Mouse (Mus musculus): ENCODE measurements at regions not wholly inside any gene's neighbourhood (a gene's known extent, or its start where the extent isn't known, plus 50 kb on each side); places are given as distances from the start of the nearest gene placed in this dataset.
A peak's percentile ranks its signal among the peaks of the same experiment; 100 is the strongest.

- DNase-seq (ENCODE audit: low spot score in 2 of 2): no peak
- intact Hi-C loops (cut with DNase I): loop anchor here (2.0 kb wide), 1 partner anchor 464 kb away; no protein-coding TSS in a partner anchor
These were observed 241.1 kb upstream of the Cxcr4 start for GRCm38 (mm10) chr1:128833096-128833715.

- intact Hi-C loops (cut with DNase I): loop anchor here (2.0 kb wide), 1 partner anchor 464 kb away; no protein-coding TSS in a partner anchor
- peak; percentile 59 for DNase-seq (ENCODE audit: low spot score in 2 of 2)
These were observed 240.2 kb upstream of the Cxcr4 start for GRCm38 (mm10) chr1:128832201-128832883.

GRCm38 (mm10) chr1:128830671-128831240, 238.7 kb upstream of the Cxcr4 start:
- intact Hi-C loops (cut with DNase I): no loop called here

GRCm38 (mm10) chr1:128829536-128829935, 237.4 kb upstream of the Cxcr4 start:
- no peak for DNase-seq (ENCODE audit: low spot score in 2 of 2)
- intact Hi-C loops (cut with DNase I): no loop called here

More at GRCm38 (mm10) chr1:128830671-128831240, 238.7 kb upstream of the Cxcr4 start:
- DNase-seq (ENCODE audit: low spot score in 2 of 2): no peak

GRCm38 (mm10) chr1:128826419-128826818, 234.3 kb upstream of the Cxcr4 start:
- intact Hi-C loops (cut with DNase I): no loop called here
- DNase-seq (ENCODE audit: low spot score in 2 of 2): no peak

- DNase-seq (ENCODE audit: low spot score in 2 of 2): no peak
- intact Hi-C loops (cut with DNase I): loop anchor here (2.0 to 5.0 kb wide), 2 partner anchors 233 to 452 kb away; partner anchors contain the start of gene Cxcr4
These were observed 233.0 kb upstream of the Cxcr4 start for GRCm38 (mm10) chr1:128824916-128825683.

- peak in 1 of 2 experiments; percentile 50 for DNase-seq (ENCODE audit: low spot score in 2 of 2)
- intact Hi-C loops (cut with DNase I): loop anchor here (2.0 to 5.0 kb wide), 2 partner anchors 232 to 451 kb away; partner anchors contain the start of gene Cxcr4
These were observed 232.1 kb upstream of the Cxcr4 start for GRCm38 (mm10) chr1:128824235-128824634.

GRCm38 (mm10) chr1:128821991-128822390, 229.9 kb upstream of the Cxcr4 start:
- no peak for DNase-seq (ENCODE audit: low spot score in 2 of 2)
- intact Hi-C loops (cut with DNase I): loop anchor here (5.0 kb wide), 1 partner anchor 230 kb away; the partner anchor contains the start of gene Cxcr4

- intact Hi-C loops (cut with DNase I): loop anchor here (5.0 kb wide), 1 partner anchor 228 kb away; the partner anchor contains the start of gene Cxcr4
- no peak for DNase-seq (ENCODE audit: low spot score in 2 of 2)
These were observed 228.4 kb upstream of the Cxcr4 start for GRCm38 (mm10) chr1:128820527-128820926.

GRCm38 (mm10) chr1:128819611-128820010, 227.5 kb upstream of the Cxcr4 start:
- no peak for DNase-seq (ENCODE audit: low spot score in 2 of 2)
- intact Hi-C loops (cut with DNase I): loop anchor here (5.0 kb wide), 1 partner anchor 227 kb away; the partner anchor contains the start of gene Cxcr4

- intact Hi-C loops (cut with DNase I): no loop called here
- no peak for DNase-seq (ENCODE audit: low spot score in 2 of 2)
These were observed 221.3 kb upstream of the Cxcr4 start for GRCm38 (mm10) chr1:128813379-128813778.

GRCm38 (mm10) chr1:128810860-128811259, 218.8 kb upstream of the Cxcr4 start:
- DNase-seq (ENCODE audit: low spot score in 2 of 2): no peak
- intact Hi-C loops (cut with DNase I): no loop called here

GRCm38 (mm10) chr1:128810094-128810493, 218.0 kb upstream of the Cxcr4 start:
- no peak for DNase-seq (ENCODE audit: low spot score in 2 of 2)
- intact Hi-C loops (cut with DNase I): no loop called here

- intact Hi-C loops (cut with DNase I): no loop called here
- DNase-seq (ENCODE audit: low spot score in 2 of 2): no peak
These were observed 217.5 kb upstream of the Cxcr4 start for GRCm38 (mm10) chr1:128809601-128810000.

GRCm38 (mm10) chr1:128808599-128808998, 216.5 kb upstream of the Cxcr4 start:
- no peak for DNase-seq (ENCODE audit: low spot score in 2 of 2)
- intact Hi-C loops (cut with DNase I): no loop called here

GRCm38 (mm10) chr1:128805687-128806653, 213.9 kb upstream of the Cxcr4 start:
- DNase-seq (ENCODE audit: low spot score in 2 of 2): no peak
- intact Hi-C loops (cut with DNase I): no loop called here

GRCm38 (mm10) chr1:128803433-128804060, 211.5 kb upstream of the Cxcr4 start:
- intact Hi-C loops (cut with DNase I): no loop called here
- no peak for DNase-seq (ENCODE audit: low spot score in 2 of 2)

GRCm38 (mm10) chr1:128803058-128803432, 211.0 kb upstream of the Cxcr4 start:
- intact Hi-C loops (cut with DNase I): no loop called here
- DNase-seq (ENCODE audit: low spot score in 2 of 2): no peak
